Mouse (Mus musculus) liver, embryonic 14.5 days (tissue): Measurements from ENCODE around the gene Pacrg.

Experiments
- CTCF ChIP-seq: IDR thresholded peaks from 2 replicates; pipeline ENCODE4 v1.5.1; 2016; ENCODE audit warnings: antibody characterized with exemption, low read depth, control low read depth
- EP300 ChIP-seq: IDR thresholded peaks from 2 replicates; pipeline ENCODE4 v1.6.1; 2016; ENCODE audit warnings: antibody characterized with exemption, low read depth

GRCm38 (mm10) chr17:10639816-10640215 is 200.3 kb downstream of the Pacrg start:
- TF ChIP-seq CTCF (no peak), EP300 (no peak)
